13 mouse cellular contexts compared by ENCODE assay signal in the genomic region with DNA sequence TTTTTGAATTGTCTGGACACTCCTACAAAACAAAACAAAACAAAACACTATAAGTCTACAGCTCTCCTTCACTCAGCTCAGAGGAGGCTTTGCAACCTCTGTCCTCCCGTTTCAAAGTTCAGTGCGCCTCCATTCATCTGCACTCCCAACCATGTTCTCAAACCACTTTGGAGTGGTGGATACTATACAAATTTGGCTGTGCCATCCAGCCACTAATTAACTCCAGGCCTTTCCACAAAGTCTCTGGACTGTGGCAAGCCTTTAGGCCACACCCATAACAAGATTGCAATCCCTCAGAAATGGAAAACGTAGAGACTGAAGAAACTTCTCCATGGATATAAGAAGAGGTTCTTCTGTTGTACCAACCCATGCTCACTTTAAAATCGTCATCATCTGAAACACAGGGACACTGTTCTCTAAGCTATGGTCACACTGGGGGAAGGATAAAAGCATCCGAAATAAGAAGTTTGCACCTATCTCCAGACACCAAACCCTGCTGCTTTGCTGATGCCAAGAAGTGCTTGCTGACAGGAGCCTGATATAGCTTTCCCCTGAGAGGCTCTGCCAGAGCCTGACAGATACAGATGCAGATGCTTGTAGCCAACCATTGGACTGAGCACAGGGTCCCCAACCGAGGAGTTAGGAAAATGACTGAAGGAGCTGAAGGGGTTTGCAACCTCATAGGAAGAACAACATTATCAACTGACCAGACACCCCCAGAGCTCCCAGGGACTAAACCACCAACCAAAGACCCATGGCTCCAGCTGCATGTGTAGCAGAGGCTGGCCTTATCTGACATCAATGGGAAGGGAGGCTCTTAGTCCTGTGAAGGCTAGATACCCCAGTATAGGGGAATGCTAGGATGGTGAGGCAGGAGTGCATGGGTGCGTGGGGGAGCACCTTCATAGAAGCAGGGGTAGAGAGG. TPM values are rescaled to one million over a fixed set of nuclear protein-coding genes. Genes with fewer than 3 reads are reported as not detected.
DNase-seq lines count a peak whose midpoint lies in the region; ATAC-seq and TF ChIP-seq lines count a peak whose summit lies in the region.
"Had no signal": no experiment of that assay in that cellular context is flagged by ENCODE, and none has a peak within 500 bp of the region (broad histone marks: within the 10 kb centered on the region; RNA-seq: fewer than 3 reads in every experiment).

No protein-coding gene starts in this region.

- no peaks in the 10 kb centered on the region for H3K9me3 ChIP-seq in liver, postnatal 0 days (ENCODE audit: low read length)
- H3K9me3 ChIP-seq: embryonic facial prominence, embryonic 13.5 days had no signal

- WGBS in kidney, adult 2 months = 73% methylated on average over 7 of the region's 7 CpGs
- 54% methylated on average over 7 of the region's 7 CpGs for WGBS in liver, postnatal 0 days (ENCODE audit: insufficient replicate concordance)

- peak; percentile 82 for ATAC-seq in liver, postnatal 0 days
- ATAC-seq: intestine, postnatal 0 days had no signal

- intact Hi-C loops in left cerebral cortex, postnatal 36 days (cut with DNase I) = no loop called here

- peak; percentile 97 for TF ChIP-seq EP300 in liver, postnatal 0 days (IDR thresholded peaks at IDR 0.05; ENCODE audit: low read depth)

- no peak for TF ChIP-seq CTCF in kidney, adult 2 months (conservative IDR thresholded peaks at IDR 0.05; ENCODE audit: insufficient read depth, insufficient read length, low read depth, low read length)
- no peak for TF ChIP-seq CTCF in embryonic fibroblast, embryonic 13.5 days (IDR thresholded peaks at IDR 0.05; ENCODE audit: borderline replicate concordance, insufficient read depth, low read length)
- TF ChIP-seq CTCF in liver, postnatal 0 days (IDR thresholded peaks at IDR 0.05; ENCODE audit: low read depth) = no peak

- H3K4me3 ChIP-seq in kidney, adult 2 months (ENCODE audit: insufficient read depth, low read depth, low read length) = no peak overlapping the region
- H3K4me3 ChIP-seq in embryonic fibroblast, embryonic 13.5 days (ENCODE audit: insufficient read depth, low read length) = no peak overlapping the region
- H3K4me3 ChIP-seq in liver, postnatal 0 days (ENCODE audit: low read depth, low read length) = no peak overlapping the region
- H3K4me3 ChIP-seq: embryonic facial prominence, embryonic 13.5 days; layer of hippocampus, adult 2 months had no signal

- H3K36me3 ChIP-seq in kidney, adult 2 months (ENCODE audit: control insufficient read depth, insufficient read depth, low read length) = no peaks in the 10 kb centered on the region
- no peaks in the 10 kb centered on the region for H3K36me3 ChIP-seq in liver, postnatal 0 days (replicated peaks; ENCODE audit: insufficient read depth, low read length)
- H3K36me3 ChIP-seq: embryonic facial prominence, embryonic 13.5 days had no signal

- H3K4me1 ChIP-seq in kidney, adult 2 months (ENCODE audit: control insufficient read depth, insufficient read depth, low read length) = no peaks in the 10 kb centered on the region; the same call in 1 of the 2 replicates
- peaks cover 19% of the 10 kb centered on the region for H3K4me1 ChIP-seq in embryonic fibroblast, embryonic 13.5 days (ENCODE audit: control insufficient read depth, insufficient read depth, low read length)
- peaks cover 87% of the 10 kb centered on the region for H3K4me1 ChIP-seq in liver, postnatal 0 days (ENCODE audit: insufficient read depth)

- H3K9ac ChIP-seq in liver, postnatal 0 days (replicated peaks) = no peak overlapping the region; the same call in 1 of the 2 replicates
- H3K9ac ChIP-seq: embryonic facial prominence, embryonic 13.5 days had no signal

- H3K4me2 ChIP-seq in liver, postnatal 0 days (ENCODE audit: low read depth, low read length) = peak overlapping the region; percentile 45
- H3K4me2 ChIP-seq: embryonic facial prominence, embryonic 13.5 days had no signal

- no peaks in the 10 kb centered on the region for H3K27me3 ChIP-seq in kidney, adult 2 months (replicated peaks; ENCODE audit: control insufficient read depth, insufficient read depth, low read length)
- no peaks in the 10 kb centered on the region for H3K27me3 ChIP-seq in liver, postnatal 0 days (ENCODE audit: insufficient read depth, low read length)
- H3K27me3 ChIP-seq: embryonic facial prominence, embryonic 13.5 days had no signal

- H3K27ac ChIP-seq in kidney, adult 2 months (ENCODE audit: insufficient read depth, low read depth, low read length) = no peak overlapping the region
- H3K27ac ChIP-seq in embryonic fibroblast, embryonic 13.5 days (ENCODE audit: insufficient read depth, low read length) = peak overlapping the region; percentile 70; the same call in 1 of the 2 replicates
- peak overlapping the region; percentile 85 for H3K27ac ChIP-seq in liver, postnatal 0 days (ENCODE audit: low read depth)
- H3K27ac ChIP-seq: layer of hippocampus, adult 2 months had no signal

- DNase-seq in kidney, adult 2 months = peak; percentile 58
- no peak for DNase-seq in kidney, postnatal 14 days
- peak; percentile 51 for DNase-seq in adipocyte (ENCODE audit: low spot score)
- DNase-seq in liver, postnatal 0 days = no peak
- no peak for DNase-seq in urinary bladder, postnatal 4 days (ENCODE audit: low spot score in 2 of 2)
- DNase-seq in left cerebral cortex, postnatal 36 days (ENCODE audit: low spot score in 2 of 2) = no peak
- DNase-seq: cerebellum, postnatal 14 days; left cerebral cortex, postnatal 4 days; right cerebral cortex, postnatal 14 days had no signal

- TF ChIP-seq POLR2A in kidney, adult 2 months (IDR thresholded peaks at IDR 0.05; ENCODE audit: low read depth, low read length) = no peak
- no peak for TF ChIP-seq POLR2A in embryonic fibroblast, embryonic 13.5 days (IDR thresholded peaks at IDR 0.05; ENCODE audit: low read depth, low read length)

RNA-seq across cellular contexts. Expression of gene Emilin2, which starts 21.0 kb away (rescaled TPM):
- 2.6 and 2.7 TPM in 2 replicates for polyA plus RNA-seq in kidney, adult 2 months (2012; rRNA removed)
- polyA plus RNA-seq in embryonic fibroblast, embryonic 13.5 days (2011; ENCODE audit: insufficient read length, low read depth, missing spikeins) = 18.0 and 20.2 TPM in 2 replicates
- 10.0 and 12.0 TPM in 2 replicates for polyA plus RNA-seq in liver, postnatal 0 days (2015; fragmentation: Nextera tagmentation; extraction: Ambion mirVana)
- total RNA-seq in left cerebral cortex, postnatal 36 days (2021) = 1 to 10 TPM; 1.7 to 3.2 TPM

Comparison
In these comparisons a context has a peak if more than half of its experiments do, and no peak if none do; other contexts are left out.
1. DNase-seq: peak in kidney, adult 2 months (single experiment) and adipocyte (single experiment); none in kidney, postnatal 14 days (single experiment), liver, postnatal 0 days (single experiment), urinary bladder, postnatal 4 days (0 of 2) and left cerebral cortex, postnatal 36 days (0 of 2).